Mouse (Mus musculus): ENCODE measurements around the gene Rwdd2b. TPM values are rescaled to one million over a fixed set of nuclear protein-coding genes. Genes with fewer than 3 reads are reported as not detected.

The Rwdd2b gene
- 4.7 TPM for polyA plus RNA-seq (2014; fragmentation: Illumina TruSeq; extraction: RNeasy Lipid Tissue Mini Kit (QIAGEN cat#74804); ENCODE audit: low read depth, low replicate concordance)

DNA sequence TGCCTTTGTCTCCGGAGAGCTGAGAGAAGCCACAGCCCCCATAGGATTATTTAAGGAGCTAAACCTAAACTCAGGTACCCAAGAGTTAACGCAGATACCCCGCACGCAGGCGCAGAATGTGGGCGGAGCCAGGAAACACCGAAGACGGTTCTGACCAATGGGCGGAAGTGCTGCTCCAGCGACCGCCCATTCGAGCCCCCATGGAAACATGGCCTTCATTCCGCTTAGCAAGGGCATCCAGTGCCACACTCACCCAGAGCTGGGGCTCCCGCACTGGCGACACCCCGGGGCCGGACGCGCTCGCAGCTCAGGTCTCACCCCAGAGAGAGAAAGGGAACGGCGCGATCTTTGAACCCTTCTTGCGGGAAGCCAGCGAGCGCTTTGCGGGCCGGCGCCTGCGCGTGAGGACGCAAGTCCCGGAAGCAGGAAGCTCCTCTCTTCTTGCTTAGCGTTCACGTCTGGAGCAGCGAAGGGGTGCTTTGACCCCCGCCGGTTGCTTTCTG is at the start of gene Rwdd2b:
Gene Rwdd2b (minus strand): TSS at position 390 of the 503 bp plus-strand sequence.

DNA sequence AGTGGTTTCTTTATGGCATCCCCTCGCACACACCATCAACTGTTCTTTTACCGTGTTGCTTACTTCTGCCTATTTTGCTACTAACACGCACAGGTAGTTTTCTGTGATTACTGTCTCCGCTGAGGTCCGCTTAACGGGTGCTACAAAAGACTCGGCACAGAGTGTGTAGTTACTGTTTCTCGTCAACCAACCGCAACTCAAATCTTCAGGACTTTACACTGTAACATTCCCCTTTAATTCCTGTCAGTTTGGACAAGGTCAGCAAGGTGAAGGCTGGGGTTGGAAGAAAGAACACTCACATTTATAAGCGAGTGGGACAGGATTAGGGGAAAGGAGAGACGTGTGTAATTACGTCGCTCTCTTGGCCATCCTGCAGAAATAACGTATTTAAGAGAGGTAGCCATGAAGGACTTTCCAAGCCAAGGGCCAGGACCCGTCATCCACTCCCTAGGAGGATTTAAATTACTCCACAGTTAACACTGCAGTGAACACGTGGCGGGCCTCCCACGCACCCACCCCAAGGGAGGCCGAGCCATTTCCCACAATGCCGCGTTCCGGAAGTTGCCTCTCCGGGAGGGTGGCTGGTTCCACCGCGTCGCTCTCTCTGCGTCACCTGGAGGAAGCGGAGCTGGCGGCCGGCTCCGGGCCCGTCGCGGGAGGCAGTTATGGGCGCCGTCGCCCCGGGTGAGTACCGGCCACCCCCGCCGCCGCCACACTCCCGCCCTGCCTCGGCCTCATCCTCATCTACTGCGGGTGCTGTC is 14.2 kb upstream of the Rwdd2b start, which contains the start of gene Usp16:
Gene Usp16 (plus strand): TSS at position 285 of the 761 bp plus-strand sequence.

DNA sequence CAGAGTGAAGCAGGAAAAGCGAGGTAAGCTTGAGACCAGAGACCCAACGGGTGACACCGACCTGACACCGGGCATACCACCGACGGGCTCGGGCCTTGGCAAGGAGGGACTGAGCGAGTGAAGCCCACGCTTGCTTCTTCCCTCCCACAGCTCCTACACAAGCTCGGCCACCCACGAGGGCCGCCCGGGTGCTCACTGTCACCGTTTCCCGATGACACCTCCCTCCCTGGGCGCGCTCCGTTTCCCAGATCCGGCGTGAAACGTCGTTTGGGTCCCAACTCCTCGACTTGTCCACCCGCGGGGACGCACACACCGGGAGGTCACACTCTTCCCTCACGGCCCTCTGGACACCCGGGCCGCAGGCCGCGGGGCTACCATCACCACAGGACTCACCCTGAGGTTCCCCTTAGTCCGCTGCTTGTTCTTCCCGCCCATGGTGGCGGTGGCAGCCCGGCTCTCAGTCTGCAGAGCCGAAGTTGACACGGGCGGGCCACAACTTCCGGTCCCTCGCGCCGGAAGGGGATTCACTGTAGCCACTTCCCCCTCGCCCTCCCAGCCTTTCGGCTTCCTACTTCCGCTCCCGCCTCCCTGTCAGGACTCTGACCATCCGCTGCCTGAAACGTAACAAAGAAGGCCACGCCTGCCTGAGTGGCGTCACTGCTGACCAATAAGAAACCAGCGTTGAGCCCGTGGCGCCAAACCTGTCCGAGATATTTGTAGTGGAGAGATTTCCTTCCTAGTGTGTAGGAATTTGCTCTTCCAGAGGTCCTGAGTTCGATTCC is 8.1 kb downstream of the Rwdd2b start, which contains the start of gene Ltn1:
Gene Ltn1 (minus strand): TSS at position 580 of the 782 bp plus-strand sequence.

Other genes starting within 250 kb of the Rwdd2b start
- 28.6 TPM for gene N6amt1, start 86.4 kb downstream of the Rwdd2b start, polyA plus RNA-seq (2014; fragmentation: Illumina TruSeq; extraction: RNeasy Lipid Tissue Mini Kit (QIAGEN cat#74804); ENCODE audit: low read depth, low replicate concordance)
- gene Ltn1, start 8.0 kb downstream of the Rwdd2b start, polyA plus RNA-seq (2014; fragmentation: Illumina TruSeq; extraction: RNeasy Lipid Tissue Mini Kit (QIAGEN cat#74804); ENCODE audit: low read depth, low replicate concordance): 10.9 TPM
- 41.0 TPM for gene Usp16, start 14.1 kb upstream of the Rwdd2b start, polyA plus RNA-seq (2014; fragmentation: Illumina TruSeq; extraction: RNeasy Lipid Tissue Mini Kit (QIAGEN cat#74804); ENCODE audit: low read depth, low replicate concordance)
- gene Cct8, start 55.3 kb upstream of the Rwdd2b start, polyA plus RNA-seq (2014; fragmentation: Illumina TruSeq; extraction: RNeasy Lipid Tissue Mini Kit (QIAGEN cat#74804); ENCODE audit: low read depth, low replicate concordance): 109 TPM
- 9.0 TPM for gene Map3k7cl, start 112.8 kb upstream of the Rwdd2b start, polyA plus RNA-seq (2014; fragmentation: Illumina TruSeq; extraction: RNeasy Lipid Tissue Mini Kit (QIAGEN cat#74804); ENCODE audit: low read depth, low replicate concordance)

All from adipose tissue, adult 10 weeks (tissue).